Mouse (Mus musculus) heart, adult 2 months (tissue): Measurements from ENCODE around the gene Agps. TPM values are rescaled to one million over a fixed set of nuclear protein-coding genes. Genes with fewer than 3 reads are reported as not detected.
A peak's percentile ranks its signal among the peaks of the same experiment; 100 is the strongest.

Experiments
- DNase-seq, 2 experiments: peaks; one replicate each; pipeline ENCODE4 v3.0.0; 2021
- H3K27ac ChIP-seq: fragments of 200-600 bp; 2 replicates; pipeline ENCODE4 v1.8.1; 2022
- H3K27me3 ChIP-seq: fragments of 200-500 bp; 2 replicates; pipeline ENCODE4 v1.6.1; 2012; ENCODE audit warnings: mild to moderate bottlenecking, low read length, inconsistent platforms, mixed read lengths; ENCODE audit not compliant: control insufficient read depth, insufficient read depth
- H3K36me3 ChIP-seq: fragments of 200-500 bp; 2 replicates; pipeline ENCODE4 v1.6.1; 2012; ENCODE audit warnings: low read length, inconsistent platforms; ENCODE audit not compliant: control insufficient read depth, insufficient read depth
- H3K4me1 ChIP-seq: fragments of 200-500 bp; 2 replicates; pipeline ENCODE4 v1.6.1; 2011; ENCODE audit warnings: low read length; ENCODE audit not compliant: control insufficient read depth, insufficient read depth
- H3K4me3 ChIP-seq: fragments of 200-600 bp; 2 replicates; pipeline ENCODE4 v1.8.1; 2022
- H3K79me2 ChIP-seq: fragments of 200-500 bp; replicated peaks from 2 replicates; pipeline ENCODE4 v1.6.1; 2012; ENCODE audit warnings: mild to moderate bottlenecking, inconsistent platforms, low read length, moderate library complexity, mixed read lengths; ENCODE audit not compliant: control insufficient read depth, insufficient read depth
- H3K9ac ChIP-seq: fragments of 200-500 bp; 2 replicates; pipeline ENCODE4 v1.6.1; 2012; ENCODE audit warnings: low read depth, mild to moderate bottlenecking, control low read depth, inconsistent platforms, low read length, mixed read lengths
- CTCF ChIP-seq: fragments of 200-600 bp; IDR thresholded peaks from 2 replicates; pipeline ENCODE4 v1.8.1; 2022; ENCODE audit warnings: antibody characterized with exemption, mild to moderate bottlenecking, moderate library complexity
- EP300 ChIP-seq: fragments of 200-500 bp; IDR thresholded peaks from 2 replicates; pipeline ENCODE4 v1.6.1; 2011; ENCODE audit warnings: low read depth, low read length, control low read depth; ENCODE audit not compliant: insufficient read depth
- POLR2A ChIP-seq: fragments of 200-500 bp; IDR thresholded peaks from 2 replicates; pipeline ENCODE4 v1.6.1; 2011; ENCODE audit warnings: mild to moderate bottlenecking, low read depth, low read length, control low read depth; ENCODE audit not compliant: insufficient read depth
- WGBS: fragments of 180-500 bp; shearing (Covaris S2); methylation state at CpG from one replicate; pipeline ENCODE4 v1.1.7; 2018; 5-methylcytosine and 5-hydroxymethylcytosine counted together
- intact Hi-C: fragments of 180-260 bp; cut with DNase I; formaldehyde crosslinking; loops from one replicate; pipeline ENCODE4 v1.15.1; 2025
- polyA plus RNA-seq: library from polyadenylated mRNA; depleted of rRNA; stranded (reverse); fragments of >200 nt; gene quantifications from 2 replicates; pipeline ENCODE4 v1.2.3, GENCODE M21; 2012
- total RNA-seq, 2 experiments: library from RNA; stranded (reverse); gene quantifications; 2 replicates each; pipeline ENCODE4 v1.2.3; 2021

Agps gene
- total and polyA plus RNA-seq, 3 experiments, result 4.7 to 30.8 (median 30.7) TPM

GRCm38 (mm10) chr2:75959850-75960365 is 127.9 kb downstream of the Agps start:
- no peaks in the 10 kb centered on the region for H3K79me2 ChIP-seq
- no peaks in the 10 kb centered on the region for H3K27me3 ChIP-seq
- intact Hi-C loops, result loop anchor here (5.0 kb wide), 1 partner anchor 33 kb away; no protein-coding TSS in a partner anchor
- 22% methylated on average over 15 of the region's 15 CpGs for WGBS
- H3K36me3 ChIP-seq, result no peaks in the 10 kb centered on the region
- TF ChIP-seq EP300, result no peak
- no peak for TF ChIP-seq CTCF
- no peak for TF ChIP-seq POLR2A
- peak overlapping the region; percentile 17; the same call in 1 of the 2 replicates for H3K9ac ChIP-seq
- peak; percentile 31 to 42 for DNase-seq
- peaks cover 9% of the 10 kb centered on the region for H3K4me1 ChIP-seq
- peak overlapping the region; percentile 66 for H3K27ac ChIP-seq
- peak overlapping the region; percentile 0; the same call in 1 of the 2 replicates for H3K4me3 ChIP-seq

GRCm38 (mm10) chr2:75960366-75961330 is 128.7 kb downstream of the Agps start:
- peak; percentile 38 to 48 for DNase-seq
- H3K36me3 ChIP-seq, result no peaks in the 10 kb centered on the region
- no peaks in the 10 kb centered on the region for H3K79me2 ChIP-seq
- WGBS, result 43% methylated on average over 15 of the region's 15 CpGs
- peaks cover 9% of the 10 kb centered on the region for H3K4me1 ChIP-seq
- H3K9ac ChIP-seq, result no peak overlapping the region
- no peak overlapping the region for H3K4me3 ChIP-seq
- H3K27me3 ChIP-seq, result no peaks in the 10 kb centered on the region
- H3K27ac ChIP-seq, result peak overlapping the region; percentile 66
- TF ChIP-seq EP300, result 0 out of 2 replicates have a peak, but pooled peaks have one; percentile 28
- no peak for TF ChIP-seq POLR2A
- intact Hi-C loops, result loop anchor here (5.0 kb wide), 1 partner anchor 33 kb away; no protein-coding TSS in a partner anchor

GRCm38 (mm10) chr2:75963211-75963840 is 131.3 kb downstream of the Agps start:
- H3K4me3 ChIP-seq, result no peak overlapping the region

GRCm38 (mm10) chr2:75964051-75964450 is 132.1 kb downstream of the Agps start:
- no peak for DNase-seq
- H3K36me3 ChIP-seq, result no peaks in the 10 kb centered on the region
- 53% methylated on average over 5 of the region's 5 CpGs for WGBS
- H3K4me3 ChIP-seq, result peak overlapping the region; percentile 48
- H3K27me3 ChIP-seq, result no peaks in the 10 kb centered on the region
- H3K27ac ChIP-seq, result peak overlapping the region; percentile 10; the same call in 1 of the 2 replicates
- intact Hi-C loops, result loop anchor here (1.0 to 5.0 kb wide), 3 partner anchors 37 to 177 kb away; no protein-coding TSS in a partner anchor
- TF ChIP-seq EP300 (no peak), POLR2A (no peak), CTCF (no peak)
- H3K79me2 ChIP-seq, result no peaks in the 10 kb centered on the region
- H3K4me1 ChIP-seq, result peaks cover 9% of the 10 kb centered on the region
- H3K9ac ChIP-seq, result no peak overlapping the region

More at GRCm38 (mm10) chr2:75963211-75963840, 131.3 kb downstream of the Agps start:
- Histone ChIP-seq H3K4me1 (peaks cover 9% of the 10 kb centered on the region), H3K79me2 (no peaks in the 10 kb centered on the region), H3K9ac (no peak overlapping the region), H3K27me3 (no peaks in the 10 kb centered on the region), H3K36me3 (no peaks in the 10 kb centered on the region), H3K27ac (no peak overlapping the region)
- DNase-seq, result no peak
- 82% methylated on average over 10 of the region's 10 CpGs for WGBS
- intact Hi-C loops, result loop anchor here (5.0 kb wide), 1 partner anchor 36 kb away; no protein-coding TSS in a partner anchor
- TF ChIP-seq CTCF, result no peak
- no peak for TF ChIP-seq EP300
- TF ChIP-seq POLR2A, result no peak

- H3K27ac ChIP-seq, result peak overlapping the region; percentile 10; the same call in 1 of the 2 replicates
- no peaks in the 10 kb centered on the region for H3K79me2 ChIP-seq
- TF ChIP-seq POLR2A (no peak), CTCF (peak; percentile 73), EP300 (peak; percentile 64; the same call in 1 of the 2 replicates)
- H3K27me3 ChIP-seq, result no peaks in the 10 kb centered on the region
- intact Hi-C loops, result loop anchor here (1.0 to 5.0 kb wide), 3 partner anchors 37 to 178 kb away; no protein-coding TSS in a partner anchor
- H3K36me3 ChIP-seq, result no peaks in the 10 kb centered on the region
- 3% methylated on average over 14 of the region's 14 CpGs for WGBS
- peak overlapping the region; percentile 57; the same call in 1 of the 2 replicates for H3K9ac ChIP-seq
- DNase-seq, result peak; percentile 72 to 79
- H3K4me3 ChIP-seq, result peak overlapping the region; percentile 48
- H3K4me1 ChIP-seq, result peaks cover 9% of the 10 kb centered on the region
These were observed 132.5 kb downstream of the Agps start for GRCm38 (mm10) chr2:75964512-75964911.
